Mouse (Mus musculus): ENCODE results near the gene Itgb8. TPM values are rescaled to one million over a fixed set of nuclear protein-coding genes. Genes with fewer than 3 reads are reported as not detected.

The Itgb8 gene
- total RNA-seq (2023): not detected

GRCm38 (mm10) chr12:119238696-119239415, at the start of gene Itgb8:
TSS of gene Itgb8 (minus strand) at chr12:119238802.

Other genes with a start within 250 kb of the Itgb8 start
- not detected for gene Macc1, start 75.5 kb upstream of the Itgb8 start, total RNA-seq (2023)